Mouse (Mus musculus) lung, adult 2 months (tissue): ENCODE measurements around the gene Tm7sf3.

Experiments used
- CTCF ChIP-seq: fragments of 200-500 bp; IDR thresholded peaks from 2 replicates; pipeline ENCODE4 v1.5.1; 2011; ENCODE audit warnings: mild to moderate bottlenecking, low read length, control low read depth; ENCODE audit not compliant: insufficient read depth
- POLR2A ChIP-seq: fragments of 200-500 bp; IDR thresholded peaks from 2 replicates; pipeline ENCODE4 v1.6.1; 2011; ENCODE audit warnings: low read depth, mild to moderate bottlenecking, control low read depth, low read length, borderline replicate concordance; ENCODE audit errors: extremely low read depth

DNA sequence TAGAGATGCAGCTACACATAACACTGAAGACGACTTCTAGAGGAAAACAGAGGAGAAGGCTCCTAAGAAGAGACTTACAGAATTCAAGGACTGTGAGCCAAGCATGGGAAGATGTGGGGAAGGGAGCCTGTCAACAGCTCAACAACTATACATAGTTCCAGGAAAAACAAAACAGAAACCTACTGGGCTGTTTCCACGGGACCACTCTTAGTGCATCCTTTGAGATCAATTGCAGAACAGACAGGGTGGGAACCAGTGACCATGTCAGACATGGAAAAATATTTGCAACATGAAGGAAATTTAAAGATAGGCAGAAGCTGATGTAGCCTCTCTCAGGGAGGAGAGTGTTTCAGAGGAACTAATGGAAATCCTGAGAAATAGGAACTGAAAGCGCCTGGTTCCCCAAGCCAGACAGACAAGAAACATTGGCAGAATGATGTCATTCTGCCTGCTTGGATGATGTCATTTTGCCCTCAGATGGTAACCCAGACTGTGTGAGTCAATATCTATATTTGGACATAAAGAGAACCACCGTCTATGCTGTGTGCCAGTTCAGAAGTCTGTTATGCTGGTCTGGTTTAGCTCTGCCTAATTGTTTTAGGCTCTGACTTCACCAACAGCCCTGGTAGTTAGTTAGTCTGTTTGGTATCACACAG lies 32.4 kb upstream of the Tm7sf3 start:
- TF ChIP-seq POLR2A (no peak), CTCF (no peak)
